Mouse (Mus musculus): ENCODE data around the gene 2310022B05Rik.

2310022B05Rik gene

DNA sequence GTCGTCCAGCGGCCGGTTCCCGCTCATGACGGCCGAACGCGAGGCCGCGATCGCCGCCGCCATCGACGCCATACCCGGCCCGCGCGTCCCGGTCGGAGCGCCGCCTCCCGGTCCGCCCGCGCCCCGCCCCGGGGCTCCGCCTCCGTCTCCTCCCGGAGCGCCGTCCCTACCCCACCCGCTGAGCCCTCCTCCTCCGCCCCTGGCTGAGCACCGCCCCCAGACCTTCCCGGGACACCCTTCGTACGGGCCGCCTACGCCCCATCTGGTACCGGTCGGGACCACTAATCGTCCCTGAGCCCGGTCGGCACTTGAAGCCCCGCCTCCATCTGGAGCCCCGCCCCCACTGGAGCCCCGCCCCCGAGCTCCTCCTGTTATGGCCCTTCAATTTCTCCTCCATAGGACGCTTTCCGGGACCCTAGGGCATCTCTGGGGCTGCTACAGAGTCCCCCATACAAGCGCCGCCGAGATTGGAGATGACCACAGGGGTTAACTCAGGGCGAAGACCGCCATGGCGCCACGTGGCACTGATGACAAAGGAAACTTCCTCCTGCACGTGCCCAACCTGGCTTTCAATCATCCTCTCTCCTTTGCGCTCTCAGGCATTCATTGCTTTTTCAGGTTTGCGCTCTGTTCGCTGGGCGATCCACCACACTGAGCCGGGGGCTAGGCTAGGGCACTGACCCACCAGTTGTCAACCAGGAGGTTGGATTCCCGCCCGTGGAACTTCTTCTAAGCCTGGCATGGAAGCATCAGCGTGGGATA lies at the start of gene 2310022B05Rik:
Gene 2310022B05Rik (minus strand): TSS at position 258 of the 762 bp plus-strand sequence.
- DNase-seq (ENCODE audit: low spot score), result peak; percentile 90

DNA sequence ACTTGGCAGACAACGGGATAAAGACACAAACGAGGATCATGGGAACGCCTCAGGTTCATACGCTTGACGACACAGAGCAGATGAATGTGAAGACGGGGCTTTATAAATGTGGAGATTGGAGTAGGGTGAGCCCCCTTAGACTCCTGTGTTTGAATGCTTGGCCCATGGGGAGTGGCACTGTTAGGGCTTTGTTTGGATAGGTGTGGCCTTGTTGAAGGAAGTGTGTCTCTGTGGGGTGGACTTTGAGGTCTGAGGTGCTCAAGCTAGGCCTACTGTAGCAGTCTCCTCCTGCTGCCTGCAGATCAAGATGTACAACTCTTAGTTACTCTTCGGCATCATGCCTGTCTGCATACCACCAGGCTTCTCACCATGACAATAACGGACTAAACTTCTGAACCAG lies 42.7 kb upstream of the 2310022B05Rik start:
- DNase-seq (ENCODE audit: low spot score), result no peak

DNA sequence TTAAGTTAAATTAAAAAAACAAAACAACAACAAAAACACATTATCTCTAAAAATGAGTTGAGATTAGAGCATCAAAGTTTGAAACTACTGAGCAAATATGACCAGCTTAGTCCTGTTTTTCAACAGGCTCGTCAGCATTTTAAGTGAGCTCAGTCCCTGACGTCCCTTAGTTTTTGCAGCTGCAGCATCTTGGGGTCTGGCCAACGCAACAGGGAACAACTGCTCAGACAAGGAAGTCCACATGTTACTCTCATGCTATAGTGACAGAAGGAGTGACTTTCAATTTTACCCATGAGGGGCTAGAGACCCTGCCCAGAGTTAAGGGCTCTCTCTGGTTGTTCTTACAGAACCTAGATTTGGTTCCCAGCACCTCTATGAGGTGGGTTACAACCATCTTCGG lies 41.2 kb upstream of the 2310022B05Rik start:
- DNase-seq (ENCODE audit: low spot score), result no peak

DNA sequence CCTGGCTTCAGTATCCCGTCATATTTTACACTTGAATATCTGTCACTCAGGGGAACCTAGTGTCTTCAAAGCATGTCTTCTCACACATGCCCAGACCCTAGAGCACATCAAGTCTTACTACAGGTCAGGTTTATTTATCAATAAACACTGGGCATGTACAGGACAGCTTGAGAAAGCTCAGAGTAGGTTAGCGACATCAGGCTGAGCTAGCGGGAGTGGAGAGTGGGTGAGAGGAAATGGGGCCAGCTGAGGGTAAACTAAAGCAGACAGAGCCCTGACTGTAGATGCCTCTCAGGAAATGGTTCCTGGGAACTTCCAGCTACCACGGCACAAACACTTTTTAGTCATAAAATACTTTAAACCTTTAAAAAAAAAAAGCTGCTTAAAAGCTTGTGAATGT lies 40.4 kb upstream of the 2310022B05Rik start:
- no peak for DNase-seq (ENCODE audit: low spot score)

DNA sequence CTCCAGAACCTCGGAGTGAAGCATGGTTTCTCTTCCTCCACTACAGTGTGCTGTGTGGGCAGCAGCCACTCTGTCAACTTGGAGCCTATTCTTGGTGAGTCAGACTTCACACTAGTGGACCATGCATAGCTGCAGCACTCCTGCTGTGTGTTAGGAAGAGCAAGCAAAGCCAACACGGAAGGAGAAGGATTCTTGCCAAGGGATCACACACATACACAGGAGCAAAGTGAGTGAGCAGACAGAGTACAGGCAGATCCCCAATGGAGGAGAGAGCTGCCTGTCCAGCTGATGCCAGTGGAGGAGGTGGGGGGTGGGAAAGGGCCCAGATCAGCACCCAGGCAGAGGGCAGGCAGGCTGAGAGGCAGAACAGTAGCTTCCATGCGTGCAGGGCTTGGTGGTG lies 39.0 kb upstream of the 2310022B05Rik start:
- no peak for DNase-seq (ENCODE audit: low spot score)

DNA sequence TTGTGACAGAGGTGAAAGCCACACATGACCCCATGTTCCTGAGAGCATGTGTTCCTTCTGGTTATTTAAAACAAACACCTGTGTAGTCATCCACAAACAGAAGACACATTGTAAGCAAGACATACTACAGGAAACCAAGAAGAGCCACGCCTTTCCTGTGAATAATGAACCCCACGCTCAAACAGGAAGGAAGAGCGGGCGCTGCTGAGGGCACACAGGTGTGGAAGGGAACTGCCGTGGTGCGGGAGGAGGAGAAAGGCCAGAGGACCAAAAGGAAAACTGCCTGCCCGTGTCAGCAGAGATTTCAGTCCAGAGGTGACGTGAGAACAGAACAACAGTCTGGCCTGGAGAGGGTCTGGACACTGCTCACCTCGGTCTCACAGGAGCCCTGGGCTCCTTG lies 37.9 kb upstream of the 2310022B05Rik start:
- DNase-seq (ENCODE audit: low spot score), result no peak

DNA sequence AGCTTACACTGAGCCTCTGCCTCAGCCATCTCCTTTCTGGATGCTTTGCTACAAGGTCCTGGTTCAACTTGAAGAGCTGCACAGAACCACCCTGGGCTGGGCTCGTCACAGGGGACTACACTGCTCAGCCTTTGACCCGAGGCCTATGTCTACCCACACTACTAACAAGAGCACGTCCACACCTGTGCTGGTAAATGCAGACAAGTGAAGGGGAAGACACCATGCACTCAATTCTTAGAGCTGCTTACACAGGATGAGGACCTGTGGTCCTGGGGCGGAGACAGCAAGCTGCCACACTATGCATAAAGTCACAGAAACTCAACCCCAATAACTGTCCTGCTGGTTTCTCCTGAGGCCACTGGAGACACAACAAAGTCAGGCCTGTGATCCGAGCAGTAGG lies 37.1 kb upstream of the 2310022B05Rik start:
- DNase-seq (ENCODE audit: low spot score), result no peak

DNA sequence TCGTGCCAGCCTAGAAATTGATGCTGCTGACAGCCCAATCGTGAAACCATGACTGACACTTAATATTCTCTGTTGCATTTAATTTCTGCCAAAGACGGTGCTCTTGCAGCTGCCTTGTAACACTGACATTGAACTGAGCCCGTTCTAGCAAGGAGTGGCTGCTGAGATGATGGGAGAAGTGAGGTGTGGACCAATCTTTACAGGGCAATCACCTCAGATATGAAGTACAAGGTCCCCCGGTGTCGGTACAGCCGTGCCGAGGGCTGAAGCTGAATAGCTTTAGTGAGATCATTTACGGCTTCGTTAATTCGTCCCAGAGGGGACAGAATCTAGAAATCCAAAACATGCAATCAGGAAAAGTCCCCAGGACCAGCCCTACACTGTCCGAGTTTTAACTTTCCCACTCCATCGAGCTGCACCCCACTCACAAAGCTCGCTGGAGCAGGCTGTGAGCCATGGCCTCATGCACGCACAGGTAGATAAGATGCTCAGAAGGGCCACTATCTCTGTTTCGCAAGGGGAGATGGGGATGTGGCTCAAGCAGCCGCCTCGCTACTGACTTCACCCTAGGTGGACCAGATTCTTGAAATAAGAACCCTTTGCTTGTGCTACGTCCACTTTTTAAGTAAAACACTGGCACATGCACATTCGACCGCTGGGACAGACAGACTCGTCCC lies 32.4 kb upstream of the 2310022B05Rik start:
- DNase-seq (ENCODE audit: low spot score), result no peak

DNA sequence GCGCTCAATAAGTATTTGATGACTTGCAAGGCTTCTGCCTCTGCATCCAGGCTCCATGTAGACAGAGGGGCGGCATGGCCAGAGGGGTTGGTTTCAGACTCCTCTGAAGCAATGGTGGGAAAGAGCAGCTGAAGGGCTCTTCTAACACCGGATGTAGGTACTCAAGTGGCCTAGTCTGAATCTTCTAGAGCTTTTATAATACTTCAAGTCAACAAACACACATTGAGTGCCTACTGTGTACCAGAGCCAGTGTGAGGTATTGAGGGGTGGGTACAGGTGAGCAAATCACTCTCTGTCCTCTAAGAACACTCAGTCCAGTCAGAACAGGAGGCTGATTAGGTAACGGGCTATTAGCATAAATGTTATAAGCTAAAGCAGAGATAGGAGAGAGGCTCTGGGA lies 28.5 kb upstream of the 2310022B05Rik start:
- DNase-seq (ENCODE audit: low spot score), result no peak

DNA sequence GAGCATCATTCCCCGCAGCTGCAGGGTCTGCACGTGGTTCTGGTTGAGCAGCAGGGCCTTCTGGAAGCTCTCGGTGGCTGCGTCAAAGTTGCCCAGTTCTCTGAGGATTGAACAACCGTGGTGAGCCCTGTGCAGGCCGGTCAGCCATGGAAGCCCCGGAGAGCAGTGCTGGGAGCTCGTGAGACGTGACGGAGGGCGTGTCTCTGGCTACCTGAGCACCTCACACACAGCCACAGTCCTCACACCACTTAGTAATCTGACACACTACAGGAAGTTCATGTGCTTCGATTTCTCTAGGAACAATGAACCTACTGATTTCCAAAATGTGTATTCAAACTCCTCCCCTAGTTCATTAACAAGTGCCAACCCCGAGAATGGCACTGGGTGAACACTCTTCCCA lies 25.7 kb upstream of the 2310022B05Rik start:
- no peak for DNase-seq (ENCODE audit: low spot score)

DNA sequence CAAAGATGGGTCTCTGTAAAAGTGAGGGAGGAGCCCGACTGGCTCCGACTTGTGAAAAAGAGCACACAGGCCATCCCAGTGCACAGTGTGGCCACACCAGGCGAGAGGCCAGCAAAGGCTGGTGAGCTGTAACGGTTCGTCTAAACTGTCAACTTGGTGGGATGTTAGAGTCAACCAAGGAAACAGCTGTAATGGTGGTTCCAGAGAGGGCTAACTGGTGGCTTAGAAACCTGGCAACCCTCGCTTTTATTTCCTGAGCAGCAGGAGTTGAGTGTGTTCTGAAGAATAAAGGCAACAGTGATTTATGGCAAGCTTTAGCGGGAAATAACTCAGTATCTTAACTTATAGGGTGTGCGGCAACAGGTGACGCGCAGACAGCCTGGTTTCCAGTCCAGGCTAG lies 19.0 kb upstream of the 2310022B05Rik start:
- DNase-seq (ENCODE audit: low spot score), result no peak

DNA sequence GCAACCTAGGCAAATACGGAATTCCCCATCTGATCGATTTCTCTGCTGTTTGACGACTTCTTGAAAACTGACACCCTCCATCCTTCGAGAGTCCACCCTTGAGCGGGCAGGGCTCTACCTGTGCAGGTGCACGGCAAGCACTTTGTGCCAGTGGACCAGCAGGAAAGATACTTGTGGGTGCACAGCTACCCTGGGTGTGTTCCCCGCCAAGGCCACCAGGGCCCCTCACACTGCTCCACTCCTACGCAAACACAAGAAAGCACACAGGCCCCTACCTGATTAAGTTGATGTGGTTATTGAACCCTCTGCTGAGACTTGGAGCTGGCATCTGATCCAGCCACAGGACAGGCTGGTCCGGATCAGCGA lies 18.6 kb upstream of the 2310022B05Rik start:
- DNase-seq (ENCODE audit: low spot score), result no peak

DNA sequence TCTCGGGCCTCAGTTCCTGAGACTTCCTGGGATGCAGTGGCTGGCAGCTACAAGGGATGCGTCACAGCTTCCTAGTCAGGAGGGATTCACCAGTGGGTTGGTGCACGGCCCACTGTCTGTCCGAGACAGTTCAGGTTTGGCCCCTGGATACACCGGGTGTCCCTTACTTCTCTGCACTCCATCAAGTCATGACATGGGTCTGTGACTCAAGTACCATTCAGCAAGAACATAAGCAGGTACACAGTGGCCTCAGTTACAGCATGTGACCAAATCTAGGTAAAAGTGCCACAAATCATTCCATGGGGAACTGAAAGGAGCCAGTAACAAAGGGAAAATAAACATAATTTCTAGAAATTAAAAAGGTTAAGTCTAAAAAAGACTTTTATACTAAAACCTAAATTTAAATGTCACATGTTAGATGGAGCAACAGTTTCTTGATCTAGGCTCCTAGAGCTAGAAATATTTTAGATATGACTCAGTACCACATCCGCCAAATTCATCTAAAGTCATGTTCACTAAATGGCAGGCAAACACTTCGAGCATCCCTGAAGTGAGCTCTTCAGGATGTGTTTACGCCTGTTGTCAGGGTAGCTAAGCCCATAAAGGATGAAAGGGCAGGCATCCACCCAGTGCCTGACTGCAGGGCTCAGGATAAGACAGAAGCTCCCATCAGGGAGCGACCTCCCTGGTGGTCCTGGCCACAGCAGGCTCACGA lies 18.1 kb upstream of the 2310022B05Rik start:
- no peak for DNase-seq (ENCODE audit: low spot score)

DNA sequence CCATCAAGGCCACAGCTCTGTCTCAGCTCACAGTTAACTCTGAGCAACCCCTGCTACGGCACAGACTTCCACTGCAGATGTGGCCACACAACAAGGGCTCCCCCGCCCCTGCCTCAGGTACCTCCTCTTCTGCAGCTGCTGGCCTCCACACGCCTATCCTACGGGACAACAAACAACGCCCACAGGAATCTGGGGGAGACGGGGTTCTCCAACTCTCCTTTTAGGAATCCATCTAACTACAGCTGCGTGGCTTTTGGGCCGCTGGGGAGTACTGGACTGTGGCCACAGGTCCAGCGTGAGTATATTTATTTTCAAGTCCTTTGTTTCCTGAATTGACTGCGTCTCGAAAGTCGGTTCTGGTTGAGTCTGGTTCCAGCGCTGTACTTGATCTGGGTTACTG lies 15.1 kb upstream of the 2310022B05Rik start:
- no peak for DNase-seq (ENCODE audit: low spot score)

DNA sequence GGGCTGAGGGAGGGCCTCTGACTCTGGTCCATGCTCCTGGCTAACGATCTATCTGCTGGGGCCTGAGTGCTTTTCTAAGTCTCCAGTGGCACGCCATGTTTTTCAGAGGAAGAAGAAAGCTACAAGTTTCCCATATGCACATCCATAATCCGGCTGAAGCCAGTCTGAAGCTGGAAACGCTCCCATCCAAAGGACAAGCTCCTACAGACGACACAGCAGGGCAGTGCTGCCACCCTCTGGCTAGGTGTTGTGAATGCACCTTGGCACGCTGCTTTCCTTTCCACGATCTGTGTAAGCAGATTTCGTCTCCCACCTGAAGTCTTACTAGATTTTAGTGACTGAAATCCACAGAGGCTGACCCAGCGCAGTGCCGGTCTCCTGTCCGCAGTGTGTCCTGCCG lies 14.3 kb upstream of the 2310022B05Rik start:
- DNase-seq (ENCODE audit: low spot score), result peak; percentile 91

DNA sequence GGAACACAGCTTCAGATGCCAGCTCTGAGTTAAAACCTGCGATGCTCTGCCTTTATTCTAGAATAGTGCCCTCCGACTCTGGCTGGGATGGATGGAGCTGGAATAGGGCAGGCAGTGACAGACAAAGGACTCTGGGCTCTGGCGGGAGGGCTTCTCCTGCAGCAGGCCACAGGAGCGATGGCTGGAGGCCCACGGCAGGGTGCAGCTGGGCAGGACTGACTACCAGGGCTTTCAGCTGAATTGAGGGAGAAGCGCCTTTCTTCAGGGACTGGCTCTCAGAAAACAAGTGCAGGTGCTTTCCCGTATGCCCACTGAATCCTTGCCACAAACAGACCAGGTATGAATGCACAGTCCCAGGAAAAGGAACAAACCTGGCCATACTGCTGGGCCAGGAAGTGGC lies 13.9 kb upstream of the 2310022B05Rik start:
- no peak for DNase-seq (ENCODE audit: low spot score)

DNA sequence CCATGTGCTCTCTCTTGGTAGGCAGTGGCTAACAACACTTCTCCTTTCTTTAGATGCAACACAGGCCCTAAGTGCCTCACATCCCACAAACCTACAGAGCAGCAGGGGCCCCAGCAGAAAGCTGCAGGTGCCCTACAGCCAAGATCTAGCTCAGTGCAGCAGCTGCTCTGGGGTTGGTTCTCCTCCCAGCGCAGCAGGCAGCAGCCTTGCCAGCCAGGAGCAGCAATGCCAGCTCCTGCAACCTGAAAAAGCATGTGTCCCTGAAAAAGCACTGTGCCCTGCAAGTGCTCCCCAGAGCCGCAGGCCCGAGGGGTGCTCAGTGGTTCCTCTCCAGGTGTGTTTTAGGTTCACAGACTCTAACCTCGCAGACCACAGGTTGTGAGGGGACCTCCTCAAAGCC lies 13.5 kb upstream of the 2310022B05Rik start:
- DNase-seq (ENCODE audit: low spot score), result no peak

DNA sequence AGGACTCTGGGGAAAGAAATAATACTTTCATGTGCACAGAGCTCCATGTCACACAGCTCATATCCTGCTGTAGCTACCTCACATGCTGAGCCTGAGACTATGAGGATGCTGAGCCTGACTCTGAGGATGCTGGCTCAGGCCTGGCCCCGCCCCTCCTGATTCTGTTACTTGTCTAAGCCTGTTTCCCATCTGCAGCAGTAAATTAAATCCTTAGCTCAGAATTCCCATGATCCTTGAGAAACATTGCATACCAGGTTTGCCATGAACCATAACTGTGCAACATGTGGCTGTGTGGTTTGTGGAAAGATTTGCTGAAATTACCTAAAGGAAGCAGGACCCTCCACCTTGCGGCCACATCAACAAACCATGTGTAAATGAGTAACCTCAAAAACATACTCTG lies 9.2 kb upstream of the 2310022B05Rik start:
- DNase-seq (ENCODE audit: low spot score), result no peak

DNA sequence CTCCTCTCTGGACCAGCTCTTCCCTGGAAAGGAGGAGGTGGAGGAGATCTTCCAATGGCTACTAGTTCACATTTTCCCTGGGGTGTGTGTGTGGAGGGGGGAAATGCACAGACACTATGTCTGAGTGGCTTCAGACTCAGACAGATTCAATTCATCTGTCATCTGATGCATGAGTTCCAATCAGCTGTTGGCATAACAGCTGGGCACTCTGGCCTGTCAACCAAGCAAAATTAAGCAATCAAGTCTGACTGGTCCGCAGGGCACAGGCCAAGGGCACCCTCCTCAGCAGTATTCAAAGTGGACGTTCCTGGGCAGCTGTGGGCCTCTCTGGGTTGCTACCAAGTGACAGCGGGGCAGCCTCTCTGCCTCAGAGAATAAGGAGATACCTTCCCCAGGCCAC lies 5.6 kb upstream of the 2310022B05Rik start:
- DNase-seq (ENCODE audit: low spot score), result no peak

DNA sequence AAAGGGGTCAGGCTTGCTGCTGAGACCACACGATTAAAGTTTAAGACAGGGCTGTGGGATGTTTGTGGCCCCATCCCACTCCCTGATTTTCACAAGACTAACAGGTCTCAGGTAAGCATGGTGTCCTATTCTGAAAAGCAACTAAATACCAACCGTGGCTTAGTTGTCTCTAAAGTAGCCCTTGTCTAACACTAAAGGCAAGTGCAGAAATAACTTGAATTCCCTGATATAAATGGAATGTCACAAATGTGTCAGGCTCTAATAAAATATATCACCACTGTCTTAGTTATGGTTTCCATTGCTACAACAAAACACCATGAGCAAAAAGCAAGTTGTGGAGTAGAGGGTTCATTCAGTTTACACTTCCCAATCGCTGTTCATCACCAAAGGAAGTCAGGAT lies 1.2 kb upstream of the 2310022B05Rik start:
- DNase-seq (ENCODE audit: low spot score), result no peak

DNA sequence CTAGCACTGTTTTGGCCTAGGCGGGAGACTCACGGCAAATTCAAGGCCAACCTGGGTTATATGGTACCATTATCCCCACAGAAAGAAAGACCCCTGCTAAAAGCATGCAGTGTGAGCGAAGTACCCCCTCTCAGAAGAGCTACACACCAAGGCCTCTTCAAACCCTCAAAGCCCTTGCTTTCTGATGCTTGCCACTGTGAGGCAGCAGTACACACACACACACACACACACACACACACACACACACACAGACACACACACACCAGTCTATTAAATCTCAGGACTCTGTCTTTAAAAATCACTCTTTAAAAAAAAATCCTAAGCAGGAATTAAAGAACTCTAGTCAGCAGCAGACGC lies 683 bp upstream of the 2310022B05Rik start:
- DNase-seq (ENCODE audit: low spot score), result peak; percentile 29

DNA sequence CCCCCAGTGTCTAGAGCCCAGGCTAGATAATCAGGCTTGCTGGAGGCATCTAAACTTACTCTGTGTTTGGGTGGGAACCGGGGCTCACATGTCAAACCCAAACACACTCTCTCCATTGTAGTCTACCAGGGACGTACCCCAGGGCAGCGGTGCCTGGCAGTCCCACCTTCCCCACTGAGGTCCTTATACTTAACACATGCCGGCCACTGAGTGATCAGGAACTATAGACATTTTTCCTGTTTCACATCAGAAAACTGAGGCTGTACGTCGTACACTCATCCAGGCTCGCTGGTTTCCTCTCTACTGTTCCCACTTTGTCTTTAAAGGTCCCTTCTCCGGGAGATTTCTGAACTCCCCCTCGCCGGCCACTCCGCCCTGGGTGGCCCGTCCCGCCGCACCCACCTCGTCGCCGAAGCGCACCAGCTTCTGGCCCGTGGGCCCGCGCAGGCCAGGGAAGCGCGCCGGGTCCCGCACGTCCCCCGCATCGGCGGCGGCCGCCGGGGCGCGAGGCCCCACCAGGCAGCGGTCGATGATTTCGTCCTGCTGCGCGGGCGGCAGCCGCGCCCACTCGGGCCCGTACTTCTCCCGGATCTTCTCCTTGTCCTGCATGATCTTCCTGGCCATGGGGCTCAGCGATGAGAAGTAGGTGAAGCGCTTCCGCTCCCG lies 590 bp downstream of the 2310022B05Rik start:
- DNase-seq (ENCODE audit: low spot score), result peak; percentile 43

DNA sequence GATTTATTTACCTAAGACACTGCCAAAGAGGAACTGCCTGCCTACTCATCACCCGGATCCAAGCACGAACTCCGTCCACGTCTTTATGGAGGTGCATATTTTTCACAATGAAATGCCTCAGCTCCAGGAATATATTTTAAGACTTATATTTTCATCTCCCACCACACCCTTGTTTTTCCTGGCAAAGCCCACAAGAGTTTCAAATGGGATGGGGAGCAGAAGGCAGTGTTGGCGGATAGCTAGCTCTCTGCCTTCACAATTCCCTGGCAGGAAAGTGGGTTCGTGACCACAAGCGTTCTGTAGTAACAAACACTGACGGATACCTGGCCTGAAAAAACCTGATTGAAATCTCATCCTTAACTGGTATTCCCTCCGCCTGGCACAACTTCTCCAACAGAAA lies 1.4 kb downstream of the 2310022B05Rik start:
- DNase-seq (ENCODE audit: low spot score), result no peak

Data from embryo, embryonic 10 days (tissue).